Mouse (Mus musculus) liver, embryonic 14.5 days (tissue): ENCODE results near the gene Commd7.

Experiments used
- CTCF ChIP-seq: IDR thresholded peaks from 2 replicates; pipeline ENCODE4 v1.5.1; 2016; ENCODE audit warnings: antibody characterized with exemption, low read depth, control low read depth
- EP300 ChIP-seq: IDR thresholded peaks from 2 replicates; pipeline ENCODE4 v1.6.1; 2016; ENCODE audit warnings: antibody characterized with exemption, low read depth

DNA sequence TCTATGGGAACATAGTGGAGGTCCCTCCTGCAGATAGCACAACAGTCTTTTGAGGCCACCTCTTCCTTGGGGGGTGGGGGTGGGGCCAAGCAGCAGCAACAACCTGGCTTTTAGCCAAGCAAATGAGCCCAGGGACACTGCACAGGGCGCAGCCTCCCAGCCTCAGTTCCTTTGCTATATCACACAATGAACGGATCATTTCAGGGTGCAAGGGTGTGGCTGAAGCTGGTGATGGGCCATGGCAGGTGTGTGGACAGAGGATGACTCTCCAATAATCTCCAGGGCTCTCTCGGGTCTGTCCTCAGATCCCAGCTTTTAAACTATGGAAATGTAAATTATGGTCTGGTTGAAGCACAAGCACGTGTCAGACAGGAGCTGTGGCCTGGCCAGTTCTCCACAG lies 55.5 kb downstream of the Commd7 start:
- TF ChIP-seq EP300 (no peak), CTCF (no peak)
